Mouse (Mus musculus): ENCODE measurements around the gene 1700029I15Rik. TPM values are rescaled to one million over a fixed set of nuclear protein-coding genes. Genes with fewer than 3 reads are reported as not detected.

The 1700029I15Rik gene
- polyA plus RNA-seq, 1 experiment, result 0.91 TPM

DNA sequence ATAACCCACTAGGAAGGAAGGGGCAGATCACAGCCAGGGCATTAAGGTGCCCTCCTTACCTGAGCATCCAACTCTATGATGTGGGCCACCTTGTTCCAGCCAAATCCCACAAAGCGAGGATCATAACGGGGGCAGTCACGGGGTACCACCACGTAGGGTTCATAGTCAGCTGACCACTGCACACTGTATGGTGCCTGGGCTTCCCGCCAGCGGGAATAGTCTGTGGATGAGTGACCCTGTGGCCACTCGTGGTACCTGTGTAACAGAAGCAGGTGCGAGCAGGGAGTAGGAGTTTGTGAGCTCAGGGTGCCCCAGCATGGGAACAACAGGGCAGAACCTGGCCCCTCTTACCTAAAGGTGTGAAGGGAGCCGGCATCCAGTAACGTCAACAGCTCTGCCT is 16.8 kb upstream of the 1700029I15Rik start:
- H3K4me2 ChIP-seq (ENCODE audit: low read depth), result no peak overlapping the region
- no peaks in the 10 kb centered on the region for H3K27me3 ChIP-seq (ENCODE audit: control insufficient read depth, insufficient read depth, insufficient read length)

GRCm38 (mm10) chr2:92367383-92368029 is 14.8 kb upstream of the 1700029I15Rik start:
- Histone ChIP-seq H3K36me3 (ENCODE audit: control insufficient read depth, insufficient read depth) (peaks cover 3% of the 10 kb centered on the region), H3K27me3 (ENCODE audit: control insufficient read depth, insufficient read depth, insufficient read length) (peaks cover 6% of the 10 kb centered on the region), H3K4me3 (no peak overlapping the region), H3K4me2 (ENCODE audit: low read depth) (no peak overlapping the region), H3K79me2 (ENCODE audit: control insufficient read depth, insufficient read depth) (no peaks in the 10 kb centered on the region), H3ac (ENCODE audit: control insufficient read depth, insufficient read length) (no peak overlapping the region)
- TF ChIP-seq MYOG (IDR thresholded peaks at IDR 0.05; ENCODE audit: control insufficient read depth in 1 of 3, insufficient read depth in 1 of 3, insufficient read length in 2 of 3, low read depth in 2 of 3) (peak in 1 of 3 experiments; percentile 28), MAX (IDR thresholded peaks at IDR 0.05; ENCODE audit: low read depth) (no peak)

More for the DNA sequence above, 16.8 kb upstream of the 1700029I15Rik start:
- H3K79me2 ChIP-seq (ENCODE audit: control insufficient read depth, insufficient read depth), result no peaks in the 10 kb centered on the region
- H3K36me3 ChIP-seq (ENCODE audit: control insufficient read depth, insufficient read depth), result peaks cover 6% of the 10 kb centered on the region
- TF ChIP-seq SRF (IDR thresholded peaks at IDR 0.05; ENCODE audit: control insufficient read depth, insufficient read length, low read depth), result no peak
- TF ChIP-seq POLR2AphosphoS2 (IDR thresholded peaks at IDR 0.05; ENCODE audit: insufficient read length, low read depth), result no peak
- no peak for TF ChIP-seq REST (IDR thresholded peaks at IDR 0.05; ENCODE audit: insufficient read depth, insufficient read length)
- no peak for TF ChIP-seq POLR2A (IDR thresholded peaks at IDR 0.05; ENCODE audit: insufficient read length, low read depth)
- no peak for TF ChIP-seq TCF3 (IDR thresholded peaks at IDR 0.05; ENCODE audit: insufficient read length, low read depth)
- TF ChIP-seq USF1 (IDR thresholded peaks at IDR 0.05; ENCODE audit: low read depth), result no peak
- no peak for TF ChIP-seq MYOD1 (IDR thresholded peaks at IDR 0.05; ENCODE audit: control insufficient read depth in 1 of 3, insufficient read length in 2 of 3, low read depth in 2 of 3)
- TF ChIP-seq E2F4 (IDR thresholded peaks at IDR 0.05; ENCODE audit: insufficient read depth), result no peak
- no peak for TF ChIP-seq MYOG (IDR thresholded peaks at IDR 0.05; ENCODE audit: control insufficient read depth in 1 of 3, insufficient read depth in 1 of 3, insufficient read length in 2 of 3, low read depth in 2 of 3)
- no peak for TF ChIP-seq MAX (IDR thresholded peaks at IDR 0.05; ENCODE audit: low read depth)
- no peak for TF ChIP-seq TCF12 (IDR thresholded peaks at IDR 0.05; ENCODE audit: insufficient read depth, poor library complexity, severe bottlenecking)
- no peak for TF ChIP-seq CEBPB (IDR thresholded peaks at IDR 0.05; ENCODE audit: insufficient read depth, poor library complexity, severe bottlenecking)
- H3ac ChIP-seq (ENCODE audit: control insufficient read depth, insufficient read length), result no peak overlapping the region
- no peak overlapping the region for H3K4me3 ChIP-seq

- Histone ChIP-seq H3ac (ENCODE audit: control insufficient read depth, insufficient read length) (no peak overlapping the region), H3K36me3 (ENCODE audit: control insufficient read depth, insufficient read depth) (no peaks in the 10 kb centered on the region), H3K4me2 (ENCODE audit: low read depth) (no peak overlapping the region), H3K79me2 (ENCODE audit: control insufficient read depth, insufficient read depth) (no peaks in the 10 kb centered on the region), H3K4me3 (no peak overlapping the region), H3K27me3 (ENCODE audit: control insufficient read depth, insufficient read depth, insufficient read length) (peaks cover 6% of the 10 kb centered on the region)
- no peak for TF ChIP-seq CEBPB (IDR thresholded peaks at IDR 0.05; ENCODE audit: insufficient read depth, poor library complexity, severe bottlenecking)
- TF ChIP-seq TCF12 (IDR thresholded peaks at IDR 0.05; ENCODE audit: insufficient read depth, poor library complexity, severe bottlenecking), result no peak
- TF ChIP-seq POLR2A (IDR thresholded peaks at IDR 0.05; ENCODE audit: insufficient read length, low read depth), result no peak
- no peak for TF ChIP-seq MYOG (IDR thresholded peaks at IDR 0.05; ENCODE audit: control insufficient read depth in 1 of 3, insufficient read depth in 1 of 3, insufficient read length in 2 of 3, low read depth in 2 of 3)
- no peak for TF ChIP-seq POLR2AphosphoS2 (IDR thresholded peaks at IDR 0.05; ENCODE audit: insufficient read length, low read depth)
- no peak for TF ChIP-seq MAX (IDR thresholded peaks at IDR 0.05; ENCODE audit: low read depth)
- TF ChIP-seq E2F4 (IDR thresholded peaks at IDR 0.05; ENCODE audit: insufficient read depth), result no peak
- no peak for TF ChIP-seq REST (IDR thresholded peaks at IDR 0.05; ENCODE audit: insufficient read depth, insufficient read length)
- TF ChIP-seq SRF (IDR thresholded peaks at IDR 0.05; ENCODE audit: control insufficient read depth, insufficient read length, low read depth), result no peak
- TF ChIP-seq TCF3 (IDR thresholded peaks at IDR 0.05; ENCODE audit: insufficient read length, low read depth), result no peak
- no peak for TF ChIP-seq MYOD1 (IDR thresholded peaks at IDR 0.05; ENCODE audit: control insufficient read depth in 1 of 3, insufficient read length in 2 of 3, low read depth in 2 of 3)
- TF ChIP-seq USF1 (IDR thresholded peaks at IDR 0.05; ENCODE audit: low read depth), result no peak
Measured at GRCm38 (mm10) chr2:92370375-92370774, 12.0 kb upstream of the 1700029I15Rik start.

DNA sequence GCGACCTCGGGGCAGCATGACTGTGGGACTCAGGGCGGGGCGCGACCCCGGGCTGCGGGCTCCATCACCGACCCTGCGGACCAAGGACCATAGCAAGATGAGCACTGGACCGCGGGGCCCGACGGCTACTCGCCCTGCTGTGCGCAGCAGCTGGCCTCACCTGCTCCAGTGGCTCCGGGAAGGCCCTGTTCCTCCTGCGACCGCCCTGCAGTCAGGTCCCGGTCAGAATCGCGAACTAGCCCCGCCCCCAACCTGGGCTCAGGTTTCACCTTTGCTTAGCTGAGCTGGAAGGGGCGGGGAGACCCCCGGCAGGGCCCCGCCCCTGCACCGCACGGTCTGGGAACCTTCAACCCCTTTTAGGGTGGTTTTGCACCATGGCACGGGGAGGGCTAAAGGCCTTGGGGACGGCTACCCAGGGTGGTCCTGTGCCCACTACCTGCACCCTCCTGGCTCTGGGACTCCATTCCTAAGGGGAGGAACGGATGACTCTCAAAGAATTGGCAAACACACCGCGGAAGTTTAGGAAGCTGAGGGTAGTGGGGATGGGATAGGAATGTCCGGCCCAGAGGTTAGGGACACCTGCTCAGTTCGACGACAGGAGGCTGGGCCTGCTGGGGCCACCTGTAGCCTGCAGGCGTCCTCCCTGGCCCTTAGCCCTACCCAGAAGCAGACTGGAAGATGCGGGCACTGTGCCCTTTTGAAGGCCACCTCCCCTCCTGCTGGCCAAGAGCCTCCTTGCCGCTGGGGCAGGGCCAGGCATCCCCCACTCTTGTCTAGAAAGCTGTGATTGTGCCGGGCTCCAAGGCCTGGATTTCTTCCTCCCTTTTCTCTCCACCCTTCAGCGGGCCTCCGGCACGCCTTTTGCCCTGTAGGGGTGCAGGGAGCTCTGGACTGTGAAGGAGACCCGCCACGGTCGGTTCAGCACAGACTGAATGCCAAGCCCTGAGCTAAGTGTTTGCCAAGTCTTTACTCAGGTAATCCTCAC is 11.2 kb upstream of the 1700029I15Rik start:
- peaks cover 6% of the 10 kb centered on the region for H3K27me3 ChIP-seq (ENCODE audit: control insufficient read depth, insufficient read depth, insufficient read length)
- H3K79me2 ChIP-seq (ENCODE audit: control insufficient read depth, insufficient read depth), result peaks cover 6% of the 10 kb centered on the region
- H3K36me3 ChIP-seq (ENCODE audit: control insufficient read depth, insufficient read depth), result no peaks in the 10 kb centered on the region
- H3ac ChIP-seq (ENCODE audit: control insufficient read depth, insufficient read length), result no peak overlapping the region
- TF ChIP-seq TCF12 (IDR thresholded peaks at IDR 0.05; ENCODE audit: insufficient read depth, poor library complexity, severe bottlenecking) (no peak), TCF3 (IDR thresholded peaks at IDR 0.05; ENCODE audit: insufficient read length, low read depth) (no peak), MYOG (IDR thresholded peaks at IDR 0.05; ENCODE audit: control insufficient read depth in 1 of 3, insufficient read depth in 1 of 3, insufficient read length in 2 of 3, low read depth in 2 of 3) (no peak), SRF (IDR thresholded peaks at IDR 0.05; ENCODE audit: control insufficient read depth, insufficient read length, low read depth) (no peak), MYOD1 (IDR thresholded peaks at IDR 0.05; ENCODE audit: control insufficient read depth in 1 of 3, insufficient read length in 2 of 3, low read depth in 2 of 3) (no peak), CEBPB (IDR thresholded peaks at IDR 0.05; ENCODE audit: insufficient read depth, poor library complexity, severe bottlenecking) (no peak), REST (IDR thresholded peaks at IDR 0.05; ENCODE audit: insufficient read depth, insufficient read length) (no peak), POLR2AphosphoS2 (IDR thresholded peaks at IDR 0.05; ENCODE audit: insufficient read length, low read depth) (no peak), MAX (IDR thresholded peaks at IDR 0.05; ENCODE audit: low read depth) (no peak), USF1 (IDR thresholded peaks at IDR 0.05; ENCODE audit: low read depth) (no peak), POLR2A (IDR thresholded peaks at IDR 0.05; ENCODE audit: insufficient read length, low read depth) (no peak), E2F4 (IDR thresholded peaks at IDR 0.05; ENCODE audit: insufficient read depth) (no peak)
- H3K4me2 ChIP-seq (ENCODE audit: low read depth), result peak overlapping the region; percentile 12
- no peak overlapping the region for H3K4me3 ChIP-seq

All from myocyte (in vitro differentiated cells).